Mouse (Mus musculus): ENCODE results near the gene Stox2.

- TF ChIP-seq POLR2A (IDR thresholded peaks at IDR 0.05; ENCODE audit: insufficient read depth, low read depth, low read length), result no peak
- TF ChIP-seq CTCF (IDR thresholded peaks at IDR 0.05; ENCODE audit: insufficient read depth, low read depth, low read length), result no peak
These were observed 109.7 kb downstream of the Stox2 start for GRCm38 (mm10) chr8:47336433-47336832.
